Mouse (Mus musculus) ES-Bruce4 (cell line): Measurements from ENCODE around the gene Thbd.

ENCODE experiments used
- CTCF ChIP-seq: IDR thresholded peaks from one replicate; pipeline ENCODE4 v1.8.1; 2011; ENCODE audit warnings: low read depth, low read length
- EP300 ChIP-seq: IDR thresholded peaks from 2 replicates; pipeline ENCODE4 v1.6.1; 2011; ENCODE audit warnings: low read depth, low read length; ENCODE audit not compliant: insufficient read depth
- POLR2A ChIP-seq: IDR thresholded peaks from one replicate; pipeline ENCODE4 v1.8.1; 2011; ENCODE audit warnings: low read length; ENCODE audit not compliant: insufficient read depth

DNA sequence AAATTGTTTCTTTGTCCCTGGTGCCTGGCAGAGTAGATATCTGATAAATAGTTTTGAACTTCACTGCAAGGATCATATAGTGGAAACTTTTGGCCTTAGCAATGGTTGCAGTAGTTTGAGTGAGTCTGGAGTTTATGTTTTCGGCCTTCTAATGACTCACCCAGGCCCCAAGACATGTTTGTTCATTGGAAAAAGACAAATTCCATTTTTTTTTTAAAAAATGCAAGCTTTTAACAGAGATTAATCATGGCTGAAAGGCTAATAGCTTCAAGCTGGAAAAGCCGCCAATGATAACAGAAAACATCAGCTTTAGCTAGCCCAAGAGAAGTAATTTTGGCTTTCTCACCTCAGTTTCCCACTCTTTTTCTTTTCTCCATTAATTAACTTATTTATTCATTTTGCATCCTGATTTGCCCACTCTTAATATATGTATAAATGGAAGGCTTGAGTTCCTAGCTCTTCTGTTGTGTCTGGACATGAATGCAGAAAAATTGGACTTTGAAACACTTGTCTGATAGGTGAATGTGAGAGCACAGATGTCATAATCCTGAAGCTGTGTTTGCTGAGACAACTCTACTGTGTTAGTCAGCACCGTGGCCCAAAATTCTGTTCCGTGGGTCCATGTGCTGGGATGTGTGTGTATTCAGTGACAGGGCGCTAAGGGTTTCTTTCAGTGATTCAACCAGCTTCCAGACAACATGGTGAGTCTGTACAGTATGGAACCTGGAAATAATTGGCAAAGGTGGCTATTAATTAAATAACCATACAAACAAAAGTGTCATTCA is 8.9 kb downstream of the Thbd start:
- TF ChIP-seq POLR2A (no peak), EP300 (no peak), CTCF (no peak)
